Mouse (Mus musculus) liver, adult 2 months (tissue): ENCODE results near the gene Klc2.
"Not testable (repeated sequence)": the region's sequence is repeated elsewhere in the genome, so short reads cannot be mapped to it uniquely, and the experiment has no call there.

ENCODE experiments used
- CTCF ChIP-seq: fragments of 200-500 bp; IDR thresholded peaks from 2 replicates; pipeline ENCODE4 v1.5.1; 2011; ENCODE audit warnings: low read depth, low read length, control low read depth
- POLR2A ChIP-seq: fragments of 200-500 bp; IDR thresholded peaks from 2 replicates; pipeline ENCODE4 v1.6.1; 2011; ENCODE audit warnings: low read length, control low read depth; ENCODE audit not compliant: insufficient read depth; ENCODE audit errors: extremely low read depth

- TF ChIP-seq CTCF, POLR2A: not testable (repeated sequence)
Observed at GRCm38 (mm10) chr19:5086533-5086932, 31.8 kb downstream of the Klc2 start.
